Mouse (Mus musculus) ES-E14 (cell line): ENCODE results near the gene Rprd1b.

Experiments
- CHD2 ChIP-seq: IDR thresholded peaks from 2 replicates; pipeline ENCODE4 v1.6.1; 2014; ENCODE audit warnings: mild to moderate bottlenecking, low read depth, low read length, inconsistent platforms
- MAFK ChIP-seq: IDR thresholded peaks from 2 replicates; pipeline ENCODE4 v1.6.1; 2014; ENCODE audit warnings: mild to moderate bottlenecking, low read depth, low read length, inconsistent platforms; ENCODE audit not compliant: insufficient read depth
- ZNF384 ChIP-seq: IDR thresholded peaks from 2 replicates; pipeline ENCODE4 v1.6.1; 2012; ENCODE audit warnings: low read depth, low read length, inconsistent platforms

DNA sequence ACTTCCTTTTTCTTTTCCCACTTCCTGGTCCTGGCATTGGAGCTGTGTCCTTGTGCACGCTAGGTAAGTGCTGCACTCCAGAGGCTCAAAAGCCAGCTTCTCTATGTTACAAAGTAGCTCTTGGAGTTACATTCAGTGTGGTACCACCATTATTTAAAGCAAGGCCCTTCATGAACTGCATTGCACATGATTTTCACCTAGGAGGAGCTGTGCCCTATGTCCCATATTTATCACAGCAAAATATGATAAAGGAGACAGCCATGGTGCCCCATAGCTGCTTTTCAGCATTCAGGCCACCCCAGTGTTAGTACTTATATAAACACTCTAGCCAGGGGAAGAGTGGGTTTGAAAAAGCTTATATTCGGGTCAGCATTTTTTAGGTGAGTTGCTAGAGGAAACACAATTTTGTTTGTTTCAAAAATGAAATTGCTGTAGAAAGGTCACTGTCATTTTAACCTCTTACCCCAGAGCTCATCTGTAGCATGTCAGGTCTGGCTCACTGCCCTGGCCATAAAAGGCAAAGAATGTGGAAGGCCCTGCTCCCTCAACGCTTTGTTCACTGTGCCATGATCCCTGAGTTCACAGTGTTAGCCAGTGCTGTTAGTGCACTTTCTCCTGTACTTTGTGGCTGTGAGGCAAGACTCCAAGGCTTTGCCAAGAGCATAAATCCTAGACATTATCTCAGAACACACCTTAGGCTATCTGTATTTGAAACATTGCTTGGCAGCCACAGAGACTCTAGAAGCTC, 42.8 kb downstream of the Rprd1b start:
- no peak for TF ChIP-seq ZNF384
- no peak for TF ChIP-seq MAFK
- no peak for TF ChIP-seq CHD2
